Mouse (Mus musculus): ENCODE data around the gene Fads1. TPM values are rescaled to one million over a fixed set of nuclear protein-coding genes. Genes with fewer than 3 reads are reported as not detected.
"Not testable (repeated sequence)": the region's sequence is repeated elsewhere in the genome, so short reads cannot be mapped to it uniquely, and the experiment has no call there.

Gene Fads1
- total RNA-seq (2015; ENCODE audit: low replicate concordance) = 68.1 and 70.8 TPM in 2 replicates
- 47.4 and 51.1 TPM in 2 replicates for total RNA-seq (2017; ENCODE audit: low replicate concordance)

GRCm38 (mm10) chr19:10182670-10183298 lies at the start of gene Fads1:
TSS of gene Fads1 (plus strand) at chr19:10182888.
- peak; percentile 93 for ATAC-seq (replicated peaks; ENCODE audit: low FRiP score, poor library complexity, severe bottlenecking)

- no peak for ATAC-seq (replicated peaks; ENCODE audit: low FRiP score, poor library complexity, severe bottlenecking)
Measured at GRCm38 (mm10) chr19:10134692-10135091, 48.0 kb upstream of the Fads1 start.

DNA sequence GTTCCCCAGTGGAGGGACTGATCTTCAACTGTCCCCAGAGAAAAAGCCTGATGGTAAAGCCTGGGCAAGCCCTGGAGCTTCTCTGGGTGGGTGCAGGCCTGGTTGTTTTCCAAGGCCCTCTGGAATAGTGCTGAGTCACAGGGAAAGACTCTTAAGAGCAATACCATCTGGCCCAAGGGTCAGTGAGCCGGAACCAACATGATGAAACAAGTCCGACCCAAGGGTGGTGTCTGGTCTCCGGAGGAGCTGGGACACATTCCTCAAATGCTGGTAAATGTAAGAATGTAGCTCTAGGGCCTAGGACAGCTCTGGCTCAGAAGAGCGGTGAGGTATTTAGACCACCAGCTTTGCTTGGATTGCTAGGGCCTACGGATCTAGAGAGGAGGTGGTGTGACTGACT lies 45.3 kb upstream of the Fads1 start:
- no peak for ATAC-seq (replicated peaks; ENCODE audit: low FRiP score, poor library complexity, severe bottlenecking)

DNA sequence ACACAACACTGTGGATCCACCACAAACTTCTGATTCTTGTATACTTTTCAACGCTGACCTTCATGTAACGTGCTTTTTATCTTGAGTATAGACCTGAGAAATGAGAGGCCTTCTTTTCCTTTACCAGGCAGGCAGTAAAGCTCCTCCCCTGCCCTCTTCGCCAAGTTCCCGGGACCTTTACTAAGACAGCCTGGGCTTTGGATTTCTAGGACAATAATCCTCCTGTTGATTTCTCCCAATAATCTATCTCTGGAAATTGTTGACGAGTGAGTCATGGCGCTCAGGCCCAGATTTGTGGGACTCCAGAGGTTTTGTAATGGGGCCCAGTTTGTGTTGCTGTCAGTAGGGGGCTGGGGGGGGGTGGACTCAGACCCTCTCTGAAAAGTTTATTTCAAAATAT lies 43.0 kb upstream of the Fads1 start:
- ATAC-seq (replicated peaks; ENCODE audit: low FRiP score, poor library complexity, severe bottlenecking) = no peak

DNA sequence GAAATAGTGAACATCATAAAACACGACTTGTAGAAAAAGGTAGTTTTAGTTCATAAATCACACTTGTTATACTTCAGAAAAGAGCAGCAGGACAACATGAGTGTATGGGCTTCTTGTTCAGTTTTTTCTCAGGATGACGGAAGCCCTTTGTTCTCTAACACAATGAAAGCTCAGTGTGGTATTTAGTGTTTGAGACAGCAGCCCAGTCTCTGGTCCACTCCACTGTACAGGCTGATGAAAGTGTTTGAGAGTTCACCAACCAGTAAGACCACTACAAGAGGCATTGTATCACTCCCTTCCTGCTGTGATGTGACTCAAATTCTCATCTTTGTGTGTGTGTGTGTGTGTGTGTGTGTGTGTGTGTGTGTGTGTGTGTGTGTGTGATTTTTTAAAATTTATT lies 39.0 kb upstream of the Fads1 start:
- ATAC-seq (replicated peaks; ENCODE audit: low FRiP score, poor library complexity, severe bottlenecking) = no peak

GRCm38 (mm10) chr19:10144464-10144863 lies 38.2 kb upstream of the Fads1 start:
- ATAC-seq (replicated peaks; ENCODE audit: low FRiP score, poor library complexity, severe bottlenecking) = no peak

DNA sequence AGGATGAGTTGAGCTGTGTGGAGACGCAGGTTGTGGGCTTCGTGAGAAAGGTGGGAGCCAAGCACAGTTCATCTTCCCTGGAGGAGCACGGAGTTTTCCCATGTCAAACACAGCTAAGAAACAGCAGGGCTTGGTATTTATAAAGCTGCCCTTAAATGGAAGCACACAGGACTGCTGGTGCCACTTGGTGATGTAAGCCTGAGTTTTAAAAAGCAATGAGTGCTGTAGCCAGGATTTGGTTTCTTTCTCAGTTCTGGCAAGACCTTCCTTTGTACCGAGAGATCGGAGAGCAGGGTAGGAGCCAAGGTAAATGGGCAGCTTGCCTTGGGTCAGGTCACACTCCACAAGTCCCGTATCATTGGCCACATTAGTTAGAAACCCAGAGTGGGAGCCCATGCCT lies 34.1 kb upstream of the Fads1 start:
- no peak for ATAC-seq (replicated peaks; ENCODE audit: low FRiP score, poor library complexity, severe bottlenecking)

DNA sequence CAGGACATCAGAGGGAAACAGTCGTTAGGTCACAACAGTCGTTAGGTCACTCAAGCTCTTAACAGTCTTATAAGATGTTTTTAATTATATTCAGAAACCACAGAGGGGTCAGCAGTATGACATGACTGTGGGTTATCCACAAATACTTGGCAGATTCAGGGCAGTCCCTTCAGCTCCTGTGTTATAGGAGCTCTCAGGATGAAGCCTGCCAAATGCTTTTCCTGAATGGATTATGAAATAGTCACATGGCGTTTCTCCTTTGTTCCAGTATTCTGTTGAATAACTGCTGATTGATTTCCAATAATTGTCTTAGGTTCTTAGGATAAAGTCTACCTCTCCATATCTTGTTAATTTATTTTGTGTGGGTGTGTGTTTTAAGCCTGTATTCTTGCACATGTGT lies 33.5 kb upstream of the Fads1 start:
- no peak for ATAC-seq (replicated peaks; ENCODE audit: low FRiP score, poor library complexity, severe bottlenecking)

- no peak for ATAC-seq (replicated peaks; ENCODE audit: low FRiP score, poor library complexity, severe bottlenecking)
Measured at GRCm38 (mm10) chr19:10157725-10158124, 25.0 kb upstream of the Fads1 start.

DNA sequence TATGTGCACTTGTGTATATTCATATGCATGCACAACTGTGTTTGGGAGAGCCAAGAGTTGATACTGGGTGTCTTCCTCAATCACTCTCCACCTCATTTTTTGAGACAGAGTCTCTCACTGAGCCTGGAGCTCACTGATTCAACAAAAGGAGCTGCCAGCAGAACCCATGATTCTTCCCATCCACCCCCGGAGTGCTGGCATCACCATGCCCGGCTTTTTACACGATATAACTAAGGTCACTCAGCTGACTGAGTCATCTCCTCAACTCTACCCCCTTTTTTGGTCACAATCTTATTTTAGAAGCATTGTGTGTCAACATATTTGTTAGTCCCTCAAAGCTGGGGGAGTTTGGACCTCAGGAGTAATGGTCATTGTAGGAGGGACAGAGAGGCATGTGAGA lies 18.8 kb upstream of the Fads1 start:
- no peak for ATAC-seq (replicated peaks; ENCODE audit: low FRiP score, poor library complexity, severe bottlenecking)

DNA sequence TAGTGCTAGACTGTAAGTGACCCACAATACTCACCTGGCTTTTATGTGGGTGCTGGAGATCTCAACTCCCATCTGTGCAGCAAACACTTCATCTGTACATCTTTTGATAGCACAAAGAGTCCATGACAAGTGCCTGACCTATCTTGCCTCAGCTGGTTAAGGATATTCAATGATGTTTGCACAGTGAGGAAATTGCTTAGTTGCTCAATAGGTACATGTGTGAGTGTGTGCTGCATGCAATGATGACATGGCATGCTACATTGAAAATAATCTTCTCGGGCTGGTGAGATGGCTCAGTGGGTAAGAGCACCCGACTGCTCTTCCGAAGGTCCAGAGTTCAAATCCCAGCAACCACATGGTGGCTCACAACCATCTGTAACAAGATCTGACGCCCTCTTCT lies 16.8 kb upstream of the Fads1 start:
- ATAC-seq (replicated peaks; ENCODE audit: low FRiP score, poor library complexity, severe bottlenecking) = not testable (repeated sequence)

- ATAC-seq (replicated peaks; ENCODE audit: low FRiP score, poor library complexity, severe bottlenecking) = no peak
Measured at GRCm38 (mm10) chr19:10167112-10167511, 15.6 kb upstream of the Fads1 start.

DNA sequence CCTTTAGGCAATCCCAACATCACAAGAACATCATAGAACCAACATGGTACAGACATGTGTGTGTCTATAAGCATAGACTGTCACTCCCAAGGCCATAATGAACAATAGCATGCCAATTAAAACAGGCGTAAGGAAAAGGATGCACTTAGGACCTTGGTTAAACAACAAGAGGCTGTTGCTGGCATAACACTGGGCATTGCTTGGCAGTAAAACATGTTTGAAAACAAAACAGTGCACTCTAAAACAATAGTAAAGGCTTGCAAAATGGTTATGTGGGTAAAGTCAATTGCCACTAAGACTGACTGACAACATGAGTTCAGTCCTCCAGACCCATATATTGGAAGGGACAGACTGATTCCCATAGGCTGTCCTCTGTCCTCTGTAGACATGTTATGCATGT lies 14.7 kb upstream of the Fads1 start:
- no peak for ATAC-seq (replicated peaks; ENCODE audit: low FRiP score, poor library complexity, severe bottlenecking)

DNA sequence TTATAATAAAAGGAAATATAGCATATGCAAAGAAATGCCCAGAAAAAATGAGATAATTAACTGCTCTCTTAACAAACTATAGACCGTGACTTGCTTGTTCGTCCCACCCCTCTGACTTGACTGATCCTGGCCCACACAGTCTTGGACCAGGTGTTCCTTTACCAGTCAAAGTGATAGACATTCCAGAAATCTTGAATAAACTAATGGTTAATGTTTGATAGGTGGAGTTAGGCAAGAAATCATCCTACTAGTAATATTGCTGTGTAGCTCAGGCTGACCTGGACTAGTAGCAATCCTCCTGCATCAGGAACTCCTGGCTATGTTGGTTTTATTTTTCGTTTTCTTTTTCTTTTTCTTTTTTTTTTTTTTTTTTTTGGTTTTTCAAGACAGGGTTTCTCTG lies 14.2 kb upstream of the Fads1 start:
- no peak for ATAC-seq (replicated peaks; ENCODE audit: low FRiP score, poor library complexity, severe bottlenecking)

DNA sequence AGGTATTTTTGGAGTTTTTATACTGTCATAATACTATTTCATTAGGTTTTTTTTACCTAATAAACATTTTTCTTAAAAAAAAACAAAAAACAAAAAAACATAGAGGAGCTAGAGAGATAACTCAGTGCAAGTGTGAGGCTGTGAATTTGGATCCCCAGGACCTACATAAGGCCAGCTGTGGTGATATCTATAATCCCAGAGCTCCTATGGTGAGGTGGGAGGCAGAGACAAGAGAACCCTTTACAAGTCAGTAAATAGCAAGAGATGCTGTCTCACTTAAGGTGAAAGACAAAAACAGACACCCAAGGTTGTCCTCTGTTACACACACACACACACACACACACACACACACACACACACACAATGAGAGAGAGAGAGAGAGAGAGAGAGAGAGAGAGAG lies 13.5 kb upstream of the Fads1 start:
- no peak for ATAC-seq (replicated peaks; ENCODE audit: low FRiP score, poor library complexity, severe bottlenecking)

- ATAC-seq (replicated peaks; ENCODE audit: low FRiP score, poor library complexity, severe bottlenecking) = not testable (repeated sequence)
Measured at GRCm38 (mm10) chr19:10169692-10170330, 12.9 kb upstream of the Fads1 start.

- no peak for ATAC-seq (replicated peaks; ENCODE audit: low FRiP score, poor library complexity, severe bottlenecking)
Measured at GRCm38 (mm10) chr19:10170466-10170865, 12.2 kb upstream of the Fads1 start.

- no peak for ATAC-seq (replicated peaks; ENCODE audit: low FRiP score, poor library complexity, severe bottlenecking)
Measured at GRCm38 (mm10) chr19:10171359-10171758, 11.3 kb upstream of the Fads1 start.

DNA sequence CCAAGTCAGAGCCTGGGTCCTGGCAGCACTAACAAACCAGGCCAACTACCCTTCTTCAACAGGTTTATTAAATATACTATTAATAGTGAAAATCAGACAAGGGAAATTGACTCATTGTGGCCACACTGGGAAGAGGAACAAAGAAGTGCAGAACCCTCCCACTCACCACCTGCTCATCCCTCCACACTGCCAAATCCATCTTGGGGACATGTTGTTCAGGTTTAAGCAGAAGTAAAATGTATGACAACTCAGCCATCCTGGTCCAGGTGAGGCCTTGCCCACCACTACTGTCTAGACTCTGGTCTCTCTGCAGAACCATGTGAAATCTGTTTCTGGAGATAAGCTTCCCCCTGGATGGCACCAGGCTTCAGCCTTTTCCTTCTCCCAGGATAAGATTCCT lies 10.8 kb upstream of the Fads1 start:
- ATAC-seq (replicated peaks; ENCODE audit: low FRiP score, poor library complexity, severe bottlenecking) = no peak

DNA sequence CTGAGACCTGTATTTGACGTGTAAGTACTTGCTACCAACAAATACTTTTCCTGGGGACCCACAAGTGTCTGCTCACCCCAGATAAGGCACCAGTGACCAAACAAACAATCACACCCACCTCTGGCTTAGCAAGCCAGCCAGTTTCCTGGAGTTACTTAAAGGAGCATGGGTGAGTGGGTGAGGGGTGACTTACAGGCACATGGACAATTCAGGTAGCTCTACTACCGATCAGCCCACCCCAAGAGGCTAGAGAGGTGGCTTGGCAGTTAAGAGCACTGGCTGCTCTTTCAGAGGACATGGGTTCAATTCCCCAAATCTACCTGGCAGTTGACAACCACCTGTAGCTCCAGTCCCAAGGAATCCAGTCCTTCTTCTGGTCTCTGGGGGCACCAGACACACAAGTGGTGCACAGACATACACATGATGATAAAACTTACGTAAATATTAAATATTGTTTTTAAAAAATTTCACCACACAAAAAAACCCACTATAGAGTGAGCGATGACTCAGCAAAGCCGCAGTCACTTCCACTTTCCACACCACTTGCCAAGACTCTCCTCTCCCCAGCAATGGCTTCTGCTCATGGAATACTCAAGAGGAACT lies 9.5 kb upstream of the Fads1 start:
- ATAC-seq (replicated peaks; ENCODE audit: low FRiP score, poor library complexity, severe bottlenecking) = peak; percentile 94

GRCm38 (mm10) chr19:10173844-10174539 lies 8.7 kb upstream of the Fads1 start:
- peak; percentile 43 for ATAC-seq (replicated peaks; ENCODE audit: low FRiP score, poor library complexity, severe bottlenecking)
